Mouse (Mus musculus): ENCODE measurements around the gene Suox.

The Suox gene

GRCm38 (mm10) chr10:128626311-128627310, 47.3 kb downstream of the Suox start, which contains the start of gene Rps26:
Gene Rps26, minus strand, starts transcription at chr10:128626747.
- DNase-seq (ENCODE audit: low spot score): peak; percentile 100

GRCm38 (mm10) chr10:128625287-128625894, 48.5 kb downstream of the Suox start:
- DNase-seq (ENCODE audit: low spot score): peak; percentile 56

GRCm38 (mm10) chr10:128623106-128623613, 50.7 kb downstream of the Suox start:
- DNase-seq (ENCODE audit: low spot score): peak; percentile 37

- DNase-seq (ENCODE audit: low spot score): peak; percentile 35
These were observed 51.2 kb downstream of the Suox start for GRCm38 (mm10) chr10:128622702-128623101.

GRCm38 (mm10) chr10:128621986-128622520, 51.8 kb downstream of the Suox start:
- no peak for DNase-seq (ENCODE audit: low spot score)

- no peak for DNase-seq (ENCODE audit: low spot score)
These were observed 53.6 kb downstream of the Suox start for GRCm38 (mm10) chr10:128620241-128620640.
